Mouse (Mus musculus): ENCODE data around the gene Hspa12b. TPM values are rescaled to one million over a fixed set of nuclear protein-coding genes. Genes with fewer than 3 reads are reported as not detected.

Gene Hspa12b
- polyA plus RNA-seq, 1 experiment: 8.0 TPM

GRCm38 (mm10) chr2:131132111-131132888 lies 5.2 kb downstream of the Hspa12b start:
- H3K4me3 ChIP-seq (replicated peaks; ENCODE audit: insufficient read depth, low read depth, low read length): no peak overlapping the region
- TF ChIP-seq CTCF (IDR thresholded peaks at IDR 0.05; ENCODE audit: borderline replicate concordance, insufficient read depth, low read depth, low read length) (no peak), POLR2A (IDR thresholded peaks at IDR 0.05; ENCODE audit: borderline replicate concordance, insufficient read depth, low read length) (no peak)
- no peak for DNase-seq
- no peak overlapping the region for H3K27ac ChIP-seq (ENCODE audit: insufficient read depth, low read length)
- WGBS: 81% methylated on average over 10 of the region's 10 CpGs
- no peaks in the 10 kb centered on the region for H3K27me3 ChIP-seq (ENCODE audit: control insufficient read depth, insufficient read depth, low read length)
- no peaks in the 10 kb centered on the region for H3K4me1 ChIP-seq (ENCODE audit: control insufficient read depth, insufficient read depth, low read length)

GRCm38 (mm10) chr2:131132930-131133547 lies 6.0 kb downstream of the Hspa12b start, which contains the start of gene Gm11037:
TSS of gene Gm11037 (plus strand) at chr2:131133497.
- no peaks in the 10 kb centered on the region for H3K27me3 ChIP-seq (ENCODE audit: control insufficient read depth, insufficient read depth, low read length)
- H3K4me1 ChIP-seq (ENCODE audit: control insufficient read depth, insufficient read depth, low read length): no peaks in the 10 kb centered on the region
- no peak within 1 kb of the TSS for H3K27ac ChIP-seq (ENCODE audit: insufficient read depth, low read length)
- WGBS: 79% methylated on average over 9 of the region's 9 CpGs
- no peak within 1 kb of the TSS for H3K4me3 ChIP-seq (replicated peaks; ENCODE audit: insufficient read depth, low read depth, low read length)
- no peak for DNase-seq
- TF ChIP-seq POLR2A (IDR thresholded peaks at IDR 0.05; ENCODE audit: borderline replicate concordance, insufficient read depth, low read length) (no peak), CTCF (IDR thresholded peaks at IDR 0.05; ENCODE audit: borderline replicate concordance, insufficient read depth, low read depth, low read length) (no peak)

GRCm38 (mm10) chr2:131134381-131134780 lies 7.3 kb downstream of the Hspa12b start:
- DNase-seq: no peak
- Histone ChIP-seq H3K4me3 (replicated peaks; ENCODE audit: insufficient read depth, low read depth, low read length) (no peak overlapping the region), H3K27ac (ENCODE audit: insufficient read depth, low read length) (no peak overlapping the region), H3K4me1 (ENCODE audit: control insufficient read depth, insufficient read depth, low read length) (no peaks in the 10 kb centered on the region), H3K27me3 (ENCODE audit: control insufficient read depth, insufficient read depth, low read length) (no peaks in the 10 kb centered on the region)
- WGBS: 47% methylated on average over 1 of the region's 1 CpGs
- TF ChIP-seq POLR2A (IDR thresholded peaks at IDR 0.05; ENCODE audit: borderline replicate concordance, insufficient read depth, low read length) (no peak), CTCF (IDR thresholded peaks at IDR 0.05; ENCODE audit: borderline replicate concordance, insufficient read depth, low read depth, low read length) (no peak)

- Histone ChIP-seq H3K4me3 (replicated peaks; ENCODE audit: insufficient read depth, low read depth, low read length) (no peak overlapping the region), H3K4me1 (ENCODE audit: control insufficient read depth, insufficient read depth, low read length) (no peaks in the 10 kb centered on the region), H3K27me3 (ENCODE audit: control insufficient read depth, insufficient read depth, low read length) (no peaks in the 10 kb centered on the region), H3K27ac (ENCODE audit: insufficient read depth, low read length) (no peak overlapping the region)
- DNase-seq: no peak
- TF ChIP-seq CTCF (IDR thresholded peaks at IDR 0.05; ENCODE audit: borderline replicate concordance, insufficient read depth, low read depth, low read length) (no peak), POLR2A (IDR thresholded peaks at IDR 0.05; ENCODE audit: borderline replicate concordance, insufficient read depth, low read length) (no peak)
- WGBS: 73% methylated on average over 8 of the region's 8 CpGs
Observed at GRCm38 (mm10) chr2:131134826-131135400, 7.8 kb downstream of the Hspa12b start.

DNA sequence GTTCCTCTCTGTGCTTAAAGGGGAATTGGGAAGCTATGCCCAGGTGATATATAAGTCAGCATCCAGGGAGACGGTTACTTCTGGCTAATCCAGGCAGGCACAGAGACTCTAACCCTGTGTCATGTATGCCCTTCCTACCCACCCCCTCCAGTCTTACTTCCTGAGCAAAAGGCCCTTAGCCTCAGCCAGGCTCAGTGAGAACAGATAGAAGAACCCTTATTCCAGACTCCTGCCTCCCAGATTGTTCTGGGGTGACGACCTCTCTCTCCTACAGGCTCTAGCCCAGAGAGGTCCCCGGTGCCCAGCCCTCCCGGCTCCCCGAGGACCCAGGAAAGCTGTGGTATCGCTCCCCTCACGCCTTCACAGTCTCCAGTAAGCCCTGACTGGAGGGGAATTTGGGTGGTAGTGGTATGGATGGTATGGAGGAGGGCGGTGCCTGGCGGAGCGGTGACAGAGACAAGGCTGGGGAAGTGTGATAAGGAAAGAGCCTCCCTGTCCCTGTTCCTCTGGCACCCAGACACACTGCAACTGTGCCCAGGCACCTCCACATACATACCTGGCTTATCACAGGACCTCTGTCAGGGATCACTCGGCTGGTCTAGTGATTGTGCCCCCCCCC lies 8.6 kb downstream of the Hspa12b start:
- no peak overlapping the region for H3K4me3 ChIP-seq (replicated peaks; ENCODE audit: insufficient read depth, low read depth, low read length)
- H3K27ac ChIP-seq (ENCODE audit: insufficient read depth, low read length): no peak overlapping the region
- no peak for DNase-seq
- 79% methylated on average over 11 of the region's 11 CpGs for WGBS
- no peaks in the 10 kb centered on the region for H3K27me3 ChIP-seq (ENCODE audit: control insufficient read depth, insufficient read depth, low read length)
- no peak for TF ChIP-seq CTCF (IDR thresholded peaks at IDR 0.05; ENCODE audit: borderline replicate concordance, insufficient read depth, low read depth, low read length)
- TF ChIP-seq POLR2A (IDR thresholded peaks at IDR 0.05; ENCODE audit: borderline replicate concordance, insufficient read depth, low read length): no peak
- no peaks in the 10 kb centered on the region for H3K4me1 ChIP-seq (ENCODE audit: control insufficient read depth, insufficient read depth, low read length)

- WGBS: 79% methylated on average over 4 of the region's 4 CpGs
- TF ChIP-seq POLR2A (IDR thresholded peaks at IDR 0.05; ENCODE audit: borderline replicate concordance, insufficient read depth, low read length) (no peak), CTCF (IDR thresholded peaks at IDR 0.05; ENCODE audit: borderline replicate concordance, insufficient read depth, low read depth, low read length) (no peak)
- H3K4me1 ChIP-seq (ENCODE audit: control insufficient read depth, insufficient read depth, low read length): no peaks in the 10 kb centered on the region
- H3K27me3 ChIP-seq (ENCODE audit: control insufficient read depth, insufficient read depth, low read length): no peaks in the 10 kb centered on the region
- no peak overlapping the region for H3K4me3 ChIP-seq (replicated peaks; ENCODE audit: insufficient read depth, low read depth, low read length)
- DNase-seq: no peak
- H3K27ac ChIP-seq (ENCODE audit: insufficient read depth, low read length): no peak overlapping the region
Observed at GRCm38 (mm10) chr2:131138296-131138695, 11.2 kb downstream of the Hspa12b start.

DNA sequence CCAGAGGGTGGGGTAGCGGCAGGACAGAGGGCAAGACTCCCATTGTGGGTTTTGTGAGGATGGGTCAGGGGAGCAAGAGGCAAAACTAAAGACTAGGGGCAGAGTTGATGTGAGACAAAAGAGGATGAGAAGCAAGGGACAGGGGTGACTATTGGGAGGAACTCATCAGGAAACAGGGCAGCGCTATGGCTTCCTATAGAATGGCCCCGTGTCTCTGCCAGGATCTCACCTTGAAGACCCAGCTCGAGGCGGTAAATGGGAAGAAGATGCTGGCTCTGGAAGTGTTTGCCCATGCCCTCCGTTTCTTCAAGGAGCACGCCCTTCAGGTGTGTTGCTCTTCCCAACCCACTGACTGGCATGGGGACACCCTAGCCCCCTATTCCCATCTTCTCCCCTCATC lies 11.7 kb downstream of the Hspa12b start:
- Histone ChIP-seq H3K4me3 (replicated peaks; ENCODE audit: insufficient read depth, low read depth, low read length) (no peak overlapping the region), H3K27me3 (ENCODE audit: control insufficient read depth, insufficient read depth, low read length) (no peaks in the 10 kb centered on the region), H3K27ac (ENCODE audit: insufficient read depth, low read length) (no peak overlapping the region), H3K4me1 (ENCODE audit: control insufficient read depth, insufficient read depth, low read length) (no peaks in the 10 kb centered on the region)
- 84% methylated on average over 7 of the region's 7 CpGs for WGBS
- TF ChIP-seq CTCF (IDR thresholded peaks at IDR 0.05; ENCODE audit: borderline replicate concordance, insufficient read depth, low read depth, low read length) (no peak), POLR2A (IDR thresholded peaks at IDR 0.05; ENCODE audit: borderline replicate concordance, insufficient read depth, low read length) (no peak)
- no peak for DNase-seq

Measured in cerebellum, adult 2 months (tissue).